Mouse (Mus musculus): ENCODE data around the gene Cygb. TPM values are rescaled to one million over a fixed set of nuclear protein-coding genes. Genes with fewer than 3 reads are reported as not detected.

Gene Cygb
- polyA plus RNA-seq, 1 experiment: 0.02 TPM

DNA sequence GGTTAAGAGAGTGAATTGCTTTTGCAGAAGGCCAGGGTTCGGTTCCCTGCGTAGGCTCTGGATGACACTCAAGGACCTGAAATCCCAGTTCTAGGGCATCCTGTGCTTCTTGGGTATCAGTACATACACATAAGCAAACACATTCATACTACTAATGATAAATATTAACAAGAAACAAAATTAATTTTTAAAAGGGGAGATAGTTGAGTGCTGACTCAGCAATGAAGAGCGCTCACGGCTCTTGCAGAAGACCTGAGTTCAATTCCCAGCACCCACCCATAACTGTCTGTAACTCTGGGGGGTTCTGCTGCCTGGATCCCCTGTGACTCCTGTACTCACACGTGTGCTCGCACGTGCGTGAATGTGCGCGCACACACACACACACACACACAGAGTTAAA lies 35.5 kb upstream of the Cygb start:
- Histone ChIP-seq H3K9me3 (ENCODE audit: control insufficient read depth, low read length) (no peaks in the 10 kb centered on the region), H3K27me3 (ENCODE audit: control insufficient read depth) (peaks cover 15% of the 10 kb centered on the region), H3K36me3 (ENCODE audit: control insufficient read depth) (peaks cover 3% of the 10 kb centered on the region), H3K4me3 (replicated peaks) (no peak overlapping the region), H3K4me1 (ENCODE audit: control insufficient read depth) (no peaks in the 10 kb centered on the region)
- TF ChIP-seq GATA1 (IDR thresholded peaks at IDR 0.05; ENCODE audit: low read length) (no peak), TAL1 (IDR thresholded peaks at IDR 0.05; ENCODE audit: low read length) (no peak)

DNA sequence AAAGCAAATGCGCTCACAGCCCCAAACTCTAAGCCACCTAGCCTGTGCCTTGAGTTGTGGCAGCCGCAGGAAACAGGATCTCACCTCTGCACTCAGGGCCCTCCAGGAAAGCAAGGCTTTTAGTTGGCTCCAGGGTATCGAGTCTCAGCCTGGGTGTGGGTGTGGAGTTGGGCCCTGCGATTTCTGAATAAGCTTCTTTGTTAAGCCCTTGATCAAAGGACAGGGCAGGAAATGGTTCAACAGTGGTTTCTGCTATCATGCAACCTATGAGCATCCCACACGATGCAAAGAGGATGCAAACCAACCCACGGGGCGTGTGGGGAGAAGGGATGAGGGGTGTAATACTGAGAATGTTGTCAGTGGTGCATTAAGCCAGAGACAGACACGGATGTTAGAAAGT lies 33.8 kb upstream of the Cygb start:
- H3K27me3 ChIP-seq (ENCODE audit: control insufficient read depth): peaks cover 2% of the 10 kb centered on the region
- no peak overlapping the region for H3K4me3 ChIP-seq (replicated peaks)
- peaks cover 13% of the 10 kb centered on the region for H3K36me3 ChIP-seq (ENCODE audit: control insufficient read depth)
- TF ChIP-seq GATA1 (IDR thresholded peaks at IDR 0.05; ENCODE audit: low read length): no peak
- no peak for TF ChIP-seq TAL1 (IDR thresholded peaks at IDR 0.05; ENCODE audit: low read length)
- no peaks in the 10 kb centered on the region for H3K9me3 ChIP-seq (ENCODE audit: control insufficient read depth, low read length)
- H3K4me1 ChIP-seq (ENCODE audit: control insufficient read depth): peaks cover 2% of the 10 kb centered on the region; the same call in 1 of the 2 replicates

DNA sequence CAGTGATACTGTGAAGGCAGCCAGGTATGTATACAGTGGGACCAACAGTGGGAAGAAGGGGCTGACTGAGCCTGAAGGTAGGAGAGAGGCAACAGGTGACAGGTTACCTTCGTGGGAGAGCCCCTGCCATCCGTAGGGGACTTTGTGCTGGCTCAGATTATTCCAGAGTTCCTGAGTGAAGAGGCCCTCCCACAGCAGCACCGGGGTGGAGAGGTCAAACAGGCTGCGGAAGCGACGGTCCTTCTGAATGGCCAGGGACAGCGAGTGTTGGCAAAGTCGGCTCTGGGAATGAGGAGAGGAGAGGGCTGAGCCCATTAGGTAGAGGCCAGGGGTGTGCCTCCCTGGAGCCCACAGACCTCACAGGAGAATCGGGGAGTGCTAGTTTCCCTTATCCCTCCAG lies 31.6 kb upstream of the Cygb start:
- TF ChIP-seq TAL1 (IDR thresholded peaks at IDR 0.05; ENCODE audit: low read length) (no peak), GATA1 (IDR thresholded peaks at IDR 0.05; ENCODE audit: low read length) (no peak)
- no peaks in the 10 kb centered on the region for H3K9me3 ChIP-seq (ENCODE audit: control insufficient read depth, low read length)
- H3K4me1 ChIP-seq (ENCODE audit: control insufficient read depth): peaks cover 2% of the 10 kb centered on the region
- H3K4me3 ChIP-seq (replicated peaks): no peak overlapping the region
- H3K36me3 ChIP-seq (ENCODE audit: control insufficient read depth): peaks cover 31% of the 10 kb centered on the region
- no peaks in the 10 kb centered on the region for H3K27me3 ChIP-seq (ENCODE audit: control insufficient read depth)

DNA sequence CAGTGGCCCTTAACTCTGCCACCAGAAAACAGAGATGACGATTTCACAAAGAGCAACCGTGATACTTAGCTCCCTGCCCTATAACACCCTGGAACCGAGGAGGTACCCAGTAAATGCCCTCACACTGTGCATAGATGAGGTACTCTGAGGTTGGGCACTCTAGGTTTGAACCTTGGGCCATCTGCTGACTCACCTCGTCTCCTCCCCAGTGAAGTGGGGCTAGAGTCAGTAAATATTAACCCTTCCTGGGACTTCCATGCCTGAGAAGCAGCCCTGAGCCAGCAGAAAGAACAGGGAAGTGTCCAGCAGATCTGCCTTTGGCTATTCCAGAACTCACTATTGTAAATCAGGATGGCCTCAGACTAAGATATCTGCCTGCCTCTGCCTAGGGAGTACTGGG lies 29.7 kb upstream of the Cygb start:
- Histone ChIP-seq H3K27me3 (ENCODE audit: control insufficient read depth) (no peaks in the 10 kb centered on the region), H3K9me3 (ENCODE audit: control insufficient read depth, low read length) (no peaks in the 10 kb centered on the region), H3K4me3 (replicated peaks) (no peak overlapping the region), H3K36me3 (ENCODE audit: control insufficient read depth) (peaks cover 49% of the 10 kb centered on the region), H3K4me1 (ENCODE audit: control insufficient read depth) (peaks cover 5% of the 10 kb centered on the region)
- no peak for TF ChIP-seq GATA1 (IDR thresholded peaks at IDR 0.05; ENCODE audit: low read length)
- TF ChIP-seq TAL1 (IDR thresholded peaks at IDR 0.05; ENCODE audit: low read length): no peak

DNA sequence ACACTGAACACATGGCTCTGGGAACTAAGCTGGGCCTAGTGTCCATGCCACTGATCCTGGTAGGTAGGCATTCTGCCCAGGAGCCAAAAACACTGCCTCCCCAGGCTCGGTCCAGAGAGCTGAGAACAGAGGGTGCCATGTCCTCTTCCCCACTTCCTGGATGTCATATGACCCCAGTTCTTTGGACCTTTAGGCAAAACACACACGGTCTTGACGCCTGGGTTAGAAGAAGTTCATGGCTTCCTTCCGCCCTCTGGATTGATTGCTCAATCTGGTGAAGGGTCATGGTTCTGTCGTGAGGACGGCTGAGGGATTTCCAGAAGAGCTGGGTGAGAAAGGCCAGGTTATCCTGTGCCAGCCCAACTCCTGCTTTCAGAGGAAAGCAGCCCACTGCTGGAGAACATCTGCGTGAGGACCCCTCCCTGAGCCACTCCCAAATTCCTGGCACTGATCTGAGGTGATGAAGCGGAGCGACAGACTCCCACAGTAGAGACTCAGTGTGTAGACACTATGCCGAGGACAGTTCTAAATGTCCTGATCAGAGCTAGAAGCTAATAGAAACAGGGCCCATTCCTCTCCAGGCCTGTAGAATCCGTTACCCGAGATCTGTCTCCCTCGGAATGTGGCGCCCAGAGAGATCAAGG lies 28.5 kb upstream of the Cygb start:
- no peaks in the 10 kb centered on the region for H3K27me3 ChIP-seq (ENCODE audit: control insufficient read depth)
- H3K4me1 ChIP-seq (ENCODE audit: control insufficient read depth): peaks cover 5% of the 10 kb centered on the region
- H3K36me3 ChIP-seq (ENCODE audit: control insufficient read depth): peaks cover 61% of the 10 kb centered on the region
- no peak overlapping the region for H3K4me3 ChIP-seq (replicated peaks)
- H3K9me3 ChIP-seq (ENCODE audit: control insufficient read depth, low read length): no peaks in the 10 kb centered on the region
- no peak for TF ChIP-seq TAL1 (IDR thresholded peaks at IDR 0.05; ENCODE audit: low read length)
- TF ChIP-seq GATA1 (IDR thresholded peaks at IDR 0.05; ENCODE audit: low read length): no peak

DNA sequence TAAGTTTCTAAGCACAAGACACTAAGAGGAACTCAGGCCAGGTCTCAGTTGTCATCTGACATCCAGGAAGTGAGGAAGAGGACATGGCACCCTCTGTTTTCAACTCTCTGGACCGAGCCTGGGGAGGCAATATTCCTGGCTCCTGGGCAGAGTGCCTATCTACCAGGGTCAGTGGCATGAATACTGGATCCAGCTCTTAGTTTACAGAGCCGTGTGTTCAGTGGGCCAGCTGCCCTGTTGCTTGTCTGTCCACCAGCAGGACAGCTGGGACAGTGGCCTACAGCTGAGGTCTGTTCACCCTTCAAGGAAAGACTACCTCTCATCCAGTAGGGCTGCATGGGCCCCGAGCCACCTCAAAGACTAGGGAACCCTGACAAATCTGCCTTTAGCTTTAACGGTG lies 27.0 kb upstream of the Cygb start:
- Histone ChIP-seq H3K36me3 (ENCODE audit: control insufficient read depth) (peaks cover 75% of the 10 kb centered on the region), H3K9me3 (ENCODE audit: control insufficient read depth, low read length) (no peaks in the 10 kb centered on the region), H3K4me1 (ENCODE audit: control insufficient read depth) (peaks cover 5% of the 10 kb centered on the region), H3K27me3 (ENCODE audit: control insufficient read depth) (no peaks in the 10 kb centered on the region), H3K4me3 (replicated peaks) (no peak overlapping the region)
- TF ChIP-seq TAL1 (IDR thresholded peaks at IDR 0.05; ENCODE audit: low read length) (no peak), GATA1 (IDR thresholded peaks at IDR 0.05; ENCODE audit: low read length) (no peak)

DNA sequence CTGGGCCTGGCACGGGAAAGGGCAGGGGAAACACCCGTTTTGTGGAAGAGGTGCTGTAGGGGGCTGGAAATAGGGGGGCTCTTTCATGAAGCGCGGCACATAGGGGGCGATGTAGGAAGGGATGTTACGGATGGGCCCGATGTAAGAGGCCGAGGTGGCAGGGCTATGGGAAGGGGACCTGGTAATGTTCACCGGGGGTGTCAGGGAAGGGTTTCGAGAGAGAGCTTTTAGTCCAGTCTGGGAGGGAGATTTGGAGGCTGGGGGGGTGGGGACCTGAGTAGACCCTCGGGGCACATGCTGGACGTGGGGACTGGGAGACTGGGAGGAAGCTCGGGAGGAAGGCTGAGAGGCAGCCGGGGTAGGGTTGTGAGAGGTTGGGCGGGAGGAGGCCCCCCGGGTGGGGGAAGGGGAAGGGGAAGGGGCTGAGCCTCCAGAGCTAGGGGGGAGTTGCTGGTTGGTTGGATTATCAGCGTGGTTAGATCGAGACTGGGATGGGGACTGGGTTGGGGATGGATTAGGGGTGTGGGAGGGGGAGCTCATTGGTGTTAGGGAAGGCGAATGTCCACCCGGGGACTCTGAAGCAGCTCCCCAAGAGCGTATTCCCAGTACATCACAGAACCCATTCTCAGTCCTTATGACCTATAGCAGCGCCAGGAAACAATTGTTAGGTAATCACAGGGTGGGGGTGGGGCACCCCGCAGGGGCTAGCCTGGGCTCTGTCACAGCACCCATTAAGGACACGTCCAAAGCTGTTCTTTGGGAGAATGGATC lies 26.4 kb upstream of the Cygb start:
- H3K36me3 ChIP-seq (ENCODE audit: control insufficient read depth): peaks cover 81% of the 10 kb centered on the region
- TF ChIP-seq GATA1 (IDR thresholded peaks at IDR 0.05; ENCODE audit: low read length) (no peak), TAL1 (IDR thresholded peaks at IDR 0.05; ENCODE audit: low read length) (no peak)
- H3K27me3 ChIP-seq (ENCODE audit: control insufficient read depth): no peaks in the 10 kb centered on the region
- no peak overlapping the region for H3K4me3 ChIP-seq (replicated peaks)
- peaks cover 8% of the 10 kb centered on the region for H3K4me1 ChIP-seq (ENCODE audit: control insufficient read depth)
- H3K9me3 ChIP-seq (ENCODE audit: control insufficient read depth, low read length): no peaks in the 10 kb centered on the region

DNA sequence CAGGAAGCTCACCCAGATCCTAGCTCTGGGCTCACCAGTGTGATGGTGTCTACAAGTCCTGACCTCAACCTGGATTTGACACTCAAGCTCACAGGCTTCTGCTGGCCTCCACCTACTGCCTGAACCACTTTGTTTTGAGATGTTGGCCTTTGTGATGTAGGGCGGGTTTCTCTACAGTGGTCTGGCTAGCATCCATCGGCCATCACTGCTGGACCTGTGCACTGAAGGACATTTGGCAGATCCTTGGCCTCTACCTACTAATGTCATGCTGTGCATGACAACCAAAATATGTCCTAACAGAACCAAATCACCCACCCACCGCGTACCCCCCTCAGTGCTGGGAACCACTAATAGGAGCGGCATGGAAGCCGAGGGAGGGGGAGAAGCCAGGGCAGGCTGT lies 25.0 kb upstream of the Cygb start:
- H3K4me1 ChIP-seq (ENCODE audit: control insufficient read depth): peaks cover 14% of the 10 kb centered on the region

DNA sequence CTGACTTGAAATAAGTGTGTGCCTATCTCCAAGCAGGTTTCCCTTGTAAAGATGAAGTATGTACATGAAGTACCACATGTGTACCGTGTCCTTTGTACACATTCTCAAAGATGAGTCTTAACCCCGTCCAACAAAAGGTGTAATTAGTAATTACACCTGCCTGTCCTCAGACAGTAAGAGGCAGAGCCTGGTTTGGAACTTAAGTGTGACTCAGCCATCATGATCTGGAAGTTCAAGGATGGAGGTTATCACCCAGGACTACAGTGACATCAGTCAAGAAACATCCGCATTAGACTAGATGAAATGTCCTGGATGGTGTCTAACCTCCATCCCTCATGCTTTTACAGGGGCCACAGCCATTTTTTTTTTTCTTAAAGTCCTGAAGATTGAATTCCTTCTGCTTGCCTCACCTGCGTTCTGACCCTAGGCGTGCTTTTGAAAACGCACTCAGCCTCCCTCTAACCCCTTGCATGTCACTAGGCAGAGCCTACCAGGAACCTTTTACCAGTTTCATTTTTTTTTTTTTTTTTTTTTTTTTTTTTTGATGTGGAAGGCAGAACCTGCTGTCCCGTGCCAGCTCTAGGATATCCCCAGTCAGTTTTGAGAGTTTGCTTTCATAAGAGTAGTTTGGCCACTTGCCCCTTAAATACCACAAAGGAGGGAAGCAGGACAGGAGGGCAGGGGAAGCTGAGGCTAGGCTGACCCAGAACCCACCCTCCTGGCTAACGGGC lies 23.8 kb upstream of the Cygb start:
- Histone ChIP-seq H3K27me3 (ENCODE audit: control insufficient read depth) (no peaks in the 10 kb centered on the region), H3K4me3 (replicated peaks) (no peak overlapping the region), H3K4me1 (ENCODE audit: control insufficient read depth) (peaks cover 26% of the 10 kb centered on the region), H3K36me3 (ENCODE audit: control insufficient read depth) (peaks cover 95% of the 10 kb centered on the region), H3K9me3 (ENCODE audit: control insufficient read depth, low read length) (no peaks in the 10 kb centered on the region)
- no peak for TF ChIP-seq TAL1 (IDR thresholded peaks at IDR 0.05; ENCODE audit: low read length)
- no peak for TF ChIP-seq GATA1 (IDR thresholded peaks at IDR 0.05; ENCODE audit: low read length)

More for the DNA sequence above, 25.0 kb upstream of the Cygb start:
- Histone ChIP-seq H3K36me3 (ENCODE audit: control insufficient read depth) (peaks cover 88% of the 10 kb centered on the region), H3K4me3 (replicated peaks) (no peak overlapping the region), H3K9me3 (ENCODE audit: control insufficient read depth, low read length) (no peaks in the 10 kb centered on the region), H3K27me3 (ENCODE audit: control insufficient read depth) (no peaks in the 10 kb centered on the region)
- TF ChIP-seq TAL1 (IDR thresholded peaks at IDR 0.05; ENCODE audit: low read length): no peak
- no peak for TF ChIP-seq GATA1 (IDR thresholded peaks at IDR 0.05; ENCODE audit: low read length)
